Mouse (Mus musculus): ENCODE measurements at regions not wholly inside any gene's neighbourhood (a gene's known extent, or its start where the extent isn't known, plus 50 kb on each side); places are given as distances from the start of the nearest gene placed in this dataset.

DNA sequence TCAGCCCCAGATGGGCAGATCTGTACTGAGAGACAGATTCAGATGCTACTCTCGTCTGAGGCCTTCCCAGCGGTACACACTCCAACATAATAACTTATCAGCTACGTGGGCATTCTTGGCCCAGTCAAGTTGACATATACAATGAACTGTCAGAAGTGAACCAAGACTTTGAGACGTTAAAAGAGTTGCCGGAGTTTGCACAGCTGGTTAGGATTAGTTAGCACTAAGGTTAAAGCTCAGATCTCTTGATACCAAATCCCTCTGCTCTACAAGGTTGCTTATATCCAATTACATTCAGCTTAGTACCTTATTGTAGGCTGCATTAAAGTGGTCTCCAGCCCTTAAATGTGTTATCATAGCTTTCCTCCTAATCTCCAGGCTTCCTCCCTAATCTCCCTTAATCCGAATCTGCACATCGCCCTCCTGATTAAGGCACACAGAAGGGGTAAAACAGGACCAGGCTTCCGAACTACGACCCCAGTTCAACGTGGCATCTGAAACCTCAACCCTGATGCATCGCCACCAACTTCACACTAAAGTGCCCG is 1564.5 kb upstream of the Gulo start:
- ATAC-seq (replicated peaks; ENCODE audit: low FRiP score) (no peak), DNase-seq (ENCODE audit: low spot score) (no peak)
- Histone ChIP-seq H3K4me3 (ENCODE audit: low read depth, low read length) (no peak overlapping the region), H3K4me1 (replicated peaks; ENCODE audit: control insufficient read depth, insufficient read depth, low read length) (peaks cover 7% of the 10 kb centered on the region; the same call in 1 of the 2 replicates), H3K9me3 (ENCODE audit: control insufficient read depth, low read length) (no peaks in the 10 kb centered on the region), H3K27me3 (ENCODE audit: control insufficient read depth, insufficient read depth, low read length) (no peaks in the 10 kb centered on the region), H3K27ac (ENCODE audit: low read depth, low read length) (no peak overlapping the region), H3K4me2 (ENCODE audit: low read depth, low read length, severe bottlenecking) (no peak overlapping the region), H3K9ac (ENCODE audit: low read length) (no peak overlapping the region), H3K36me3 (ENCODE audit: control insufficient read depth, insufficient read depth, low read length) (no peaks in the 10 kb centered on the region)
- 45% methylated on average over 12 of the region's 12 CpGs for WGBS

GRCm38 (mm10) chr14:67569744-67570322 is 1560.8 kb upstream of the Gulo start:
- DNase-seq (ENCODE audit: low spot score) (peak; percentile 52), ATAC-seq (replicated peaks; ENCODE audit: low FRiP score) (no peak)
- Histone ChIP-seq H3K9me3 (ENCODE audit: control insufficient read depth, low read length) (no peaks in the 10 kb centered on the region), H3K4me1 (replicated peaks; ENCODE audit: control insufficient read depth, insufficient read depth, low read length) (peaks cover 7% of the 10 kb centered on the region; the same call in 1 of the 2 replicates), H3K27ac (ENCODE audit: low read depth, low read length) (no peak overlapping the region), H3K36me3 (ENCODE audit: control insufficient read depth, insufficient read depth, low read length) (no peaks in the 10 kb centered on the region), H3K4me2 (ENCODE audit: low read depth, low read length, severe bottlenecking) (peak overlapping the region; percentile 13; the same call in 1 of the 2 replicates), H3K27me3 (ENCODE audit: control insufficient read depth, insufficient read depth, low read length) (peaks cover 4% of the 10 kb centered on the region), H3K9ac (ENCODE audit: low read length) (no peak overlapping the region), H3K4me3 (ENCODE audit: low read depth, low read length) (no peak overlapping the region)
- 31% methylated on average over 17 of the region's 17 CpGs for WGBS

- Histone ChIP-seq H3K9me3 (ENCODE audit: control insufficient read depth, low read length) (no peaks in the 10 kb centered on the region), H3K27ac (ENCODE audit: low read depth, low read length) (no peak overlapping the region), H3K27me3 (ENCODE audit: control insufficient read depth, insufficient read depth, low read length) (peaks cover 4% of the 10 kb centered on the region), H3K4me2 (ENCODE audit: low read depth, low read length, severe bottlenecking) (peak overlapping the region; percentile 13; the same call in 1 of the 2 replicates), H3K4me1 (replicated peaks; ENCODE audit: control insufficient read depth, insufficient read depth, low read length) (peaks cover 7% of the 10 kb centered on the region; the same call in 1 of the 2 replicates), H3K9ac (ENCODE audit: low read length) (no peak overlapping the region), H3K4me3 (ENCODE audit: low read depth, low read length) (no peak overlapping the region), H3K36me3 (ENCODE audit: control insufficient read depth, insufficient read depth, low read length) (no peaks in the 10 kb centered on the region)
- 22% methylated on average over 22 of the region's 22 CpGs for WGBS
- ATAC-seq (replicated peaks; ENCODE audit: low FRiP score) (no peak), DNase-seq (ENCODE audit: low spot score) (peak; percentile 55)
Measured at GRCm38 (mm10) chr14:67568896-67569743, 1560.1 kb upstream of the Gulo start.

- Histone ChIP-seq H3K4me1 (replicated peaks; ENCODE audit: control insufficient read depth, insufficient read depth, low read length) (no peaks in the 10 kb centered on the region), H3K9ac (ENCODE audit: low read length) (no peak overlapping the region), H3K4me3 (ENCODE audit: low read depth, low read length) (no peak overlapping the region), H3K27ac (ENCODE audit: low read depth, low read length) (no peak overlapping the region), H3K27me3 (ENCODE audit: control insufficient read depth, insufficient read depth, low read length) (no peaks in the 10 kb centered on the region; the same call in 1 of the 2 replicates), H3K36me3 (ENCODE audit: control insufficient read depth, insufficient read depth, low read length) (no peaks in the 10 kb centered on the region), H3K4me2 (ENCODE audit: low read depth, low read length, severe bottlenecking) (no peak overlapping the region), H3K9me3 (ENCODE audit: control insufficient read depth, low read length) (no peaks in the 10 kb centered on the region)
- ATAC-seq (replicated peaks; ENCODE audit: low FRiP score) (no peak), DNase-seq (ENCODE audit: low spot score) (no peak)
- 91% methylated on average over 7 of the region's 7 CpGs for WGBS
Measured at GRCm38 (mm10) chr14:67554897-67555296, 1545.9 kb upstream of the Gulo start.

- Histone ChIP-seq H3K9me3 (ENCODE audit: control insufficient read depth, low read length) (peaks cover 3% of the 10 kb centered on the region; the same call in 1 of the 2 replicates), H3K4me1 (replicated peaks; ENCODE audit: control insufficient read depth, insufficient read depth, low read length) (no peaks in the 10 kb centered on the region), H3K27me3 (ENCODE audit: control insufficient read depth, insufficient read depth, low read length) (no peaks in the 10 kb centered on the region; the same call in 1 of the 2 replicates), H3K36me3 (ENCODE audit: control insufficient read depth, insufficient read depth, low read length) (no peaks in the 10 kb centered on the region), H3K4me2 (ENCODE audit: low read depth, low read length, severe bottlenecking) (no peak overlapping the region), H3K9ac (ENCODE audit: low read length) (no peak overlapping the region), H3K27ac (ENCODE audit: low read depth, low read length) (no peak overlapping the region), H3K4me3 (ENCODE audit: low read depth, low read length) (no peak overlapping the region)
- WGBS, result 62% methylated on average over 6 of the region's 6 CpGs
- ATAC-seq (replicated peaks; ENCODE audit: low FRiP score), result no peak; the same call in 1 of the 2 replicates
- DNase-seq (ENCODE audit: low spot score), result no peak
Measured at GRCm38 (mm10) chr14:67550462-67551185, 1541.6 kb upstream of the Gulo start.

GRCm38 (mm10) chr14:67548750-67549149 is 1539.7 kb upstream of the Gulo start:
- H3K36me3 ChIP-seq (ENCODE audit: control insufficient read depth, insufficient read depth, low read length), result no peaks in the 10 kb centered on the region
- no peaks in the 10 kb centered on the region for H3K4me1 ChIP-seq (replicated peaks; ENCODE audit: control insufficient read depth, insufficient read depth, low read length)
- no peaks in the 10 kb centered on the region; the same call in 1 of the 2 replicates for H3K27me3 ChIP-seq (ENCODE audit: control insufficient read depth, insufficient read depth, low read length)
- DNase-seq (ENCODE audit: low spot score) (no peak), ATAC-seq (replicated peaks; ENCODE audit: low FRiP score) (no peak)
- no peak overlapping the region for H3K27ac ChIP-seq (ENCODE audit: low read depth, low read length)
- WGBS, result 85% methylated on average over 6 of the region's 6 CpGs
- no peak overlapping the region for H3K9ac ChIP-seq (ENCODE audit: low read length)
- H3K4me2 ChIP-seq (ENCODE audit: low read depth, low read length, severe bottlenecking), result no peak overlapping the region
- no peak overlapping the region for H3K4me3 ChIP-seq (ENCODE audit: low read depth, low read length)
- H3K9me3 ChIP-seq (ENCODE audit: control insufficient read depth, low read length), result peaks cover 6% of the 10 kb centered on the region; the same call in 1 of the 2 replicates

DNA sequence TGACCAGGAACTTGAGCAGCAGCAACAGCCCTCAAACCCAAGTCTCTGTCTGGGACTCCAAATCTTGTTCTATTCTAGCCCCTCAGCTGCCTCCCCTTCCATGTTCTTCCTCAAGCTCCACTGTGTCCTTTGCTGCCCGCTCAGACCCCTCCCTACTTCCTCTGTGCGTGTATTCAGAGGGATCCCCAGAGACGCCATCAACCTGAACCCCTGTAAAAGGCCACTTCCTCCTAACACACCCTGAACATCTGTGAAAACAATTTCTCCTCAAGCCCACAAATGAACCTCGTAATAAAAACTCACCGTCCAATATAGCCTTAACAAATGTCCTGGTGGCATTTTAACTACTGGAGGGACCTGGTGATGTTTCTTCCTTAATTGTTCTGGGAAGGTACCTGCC is 1536.0 kb upstream of the Gulo start:
- no peak for ATAC-seq (replicated peaks; ENCODE audit: low FRiP score)
- H3K4me3 ChIP-seq (ENCODE audit: low read depth, low read length), result no peak overlapping the region
- H3K9me3 ChIP-seq (ENCODE audit: control insufficient read depth, low read length), result peaks cover 10% of the 10 kb centered on the region; the same call in 1 of the 2 replicates
- no peak overlapping the region for H3K4me2 ChIP-seq (ENCODE audit: low read depth, low read length, severe bottlenecking)
- no peak for DNase-seq (ENCODE audit: low spot score)
- no peaks in the 10 kb centered on the region; the same call in 1 of the 2 replicates for H3K4me1 ChIP-seq (replicated peaks; ENCODE audit: control insufficient read depth, insufficient read depth, low read length)
- H3K27me3 ChIP-seq (ENCODE audit: control insufficient read depth, insufficient read depth, low read length), result no peaks in the 10 kb centered on the region
- H3K27ac ChIP-seq (ENCODE audit: low read depth, low read length), result no peak overlapping the region
- H3K36me3 ChIP-seq (ENCODE audit: control insufficient read depth, insufficient read depth, low read length), result no peaks in the 10 kb centered on the region
- no peak overlapping the region for H3K9ac ChIP-seq (ENCODE audit: low read length)
- WGBS, result 75% methylated on average over 5 of the region's 5 CpGs

DNA sequence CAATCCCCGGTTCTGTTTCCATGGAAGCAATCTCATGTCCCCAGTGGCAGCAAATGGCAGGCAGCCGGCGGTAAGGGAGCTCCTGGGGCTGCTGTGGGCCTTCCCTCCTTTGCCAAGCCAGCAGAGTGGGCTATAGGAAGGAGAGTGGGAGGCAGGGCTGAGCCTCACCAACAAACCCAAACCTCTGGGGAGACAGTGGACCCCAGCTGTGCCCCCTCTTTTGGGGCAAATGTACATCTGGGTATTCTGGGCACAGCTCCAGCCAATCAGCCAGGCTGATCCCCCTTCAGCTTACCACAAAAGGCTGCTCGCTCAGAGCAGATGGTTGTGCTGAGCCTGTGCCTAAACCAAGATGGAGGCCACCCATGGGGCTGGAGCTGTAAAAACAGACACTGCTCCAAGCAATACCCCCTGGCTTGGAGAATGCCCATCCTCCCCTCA is 1532.3 kb upstream of the Gulo start:
- DNase-seq (ENCODE audit: low spot score) (peak; percentile 56), ATAC-seq (replicated peaks; ENCODE audit: low FRiP score) (no peak; the same call in 1 of the 2 replicates)
- Histone ChIP-seq H3K9me3 (ENCODE audit: control insufficient read depth, low read length) (peaks cover 7% of the 10 kb centered on the region; the same call in 1 of the 2 replicates), H3K9ac (ENCODE audit: low read length) (no peak overlapping the region), H3K4me3 (ENCODE audit: low read depth, low read length) (no peak overlapping the region), H3K27ac (ENCODE audit: low read depth, low read length) (no peak overlapping the region), H3K4me1 (replicated peaks; ENCODE audit: control insufficient read depth, insufficient read depth, low read length) (no peaks in the 10 kb centered on the region; the same call in 1 of the 2 replicates), H3K27me3 (ENCODE audit: control insufficient read depth, insufficient read depth, low read length) (no peaks in the 10 kb centered on the region; the same call in 1 of the 2 replicates), H3K4me2 (ENCODE audit: low read depth, low read length, severe bottlenecking) (no peak overlapping the region), H3K36me3 (ENCODE audit: control insufficient read depth, insufficient read depth, low read length) (no peaks in the 10 kb centered on the region)
- 55% methylated on average over 4 of the region's 4 CpGs for WGBS
